Mouse (Mus musculus): ENCODE data around the gene Speer4b.

DNA sequence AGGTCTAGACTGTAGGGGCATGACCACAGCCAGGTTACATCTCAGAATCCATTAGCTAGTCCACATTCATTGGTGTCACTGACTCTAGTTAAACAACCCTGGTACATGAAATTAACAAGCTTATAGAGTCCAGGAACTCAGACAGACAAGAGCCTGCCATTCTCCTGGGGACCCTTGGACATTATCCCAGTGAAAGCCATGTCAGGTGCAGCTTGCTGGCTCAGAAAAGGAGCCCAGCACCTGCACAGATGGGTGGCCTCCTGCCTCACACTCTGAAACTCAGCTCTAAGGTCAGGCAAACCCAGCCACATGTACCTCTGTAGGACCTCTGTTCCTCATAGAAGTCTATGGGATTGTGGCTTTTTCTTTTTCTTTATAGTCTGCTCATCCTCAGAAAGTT lies 17.5 kb upstream of the Speer4b start:
- no peak for TF ChIP-seq POLR2A (IDR thresholded peaks at IDR 0.05; ENCODE audit: low read depth, low read length)
- no peak for TF ChIP-seq CTCF (IDR thresholded peaks at IDR 0.05; ENCODE audit: extremely low read depth, insufficient read length, insufficient replicate concordance, low read depth, low read length)

All from small intestine, adult 2 months (tissue).